Mouse (Mus musculus) thymus, postnatal 25 days (tissue): Measurements from ENCODE around the gene Nes.

Experiments used
- DNase-seq: peaks from one replicate; pipeline ENCODE4 v3.0.0; 2022

The Nes gene

DNA sequence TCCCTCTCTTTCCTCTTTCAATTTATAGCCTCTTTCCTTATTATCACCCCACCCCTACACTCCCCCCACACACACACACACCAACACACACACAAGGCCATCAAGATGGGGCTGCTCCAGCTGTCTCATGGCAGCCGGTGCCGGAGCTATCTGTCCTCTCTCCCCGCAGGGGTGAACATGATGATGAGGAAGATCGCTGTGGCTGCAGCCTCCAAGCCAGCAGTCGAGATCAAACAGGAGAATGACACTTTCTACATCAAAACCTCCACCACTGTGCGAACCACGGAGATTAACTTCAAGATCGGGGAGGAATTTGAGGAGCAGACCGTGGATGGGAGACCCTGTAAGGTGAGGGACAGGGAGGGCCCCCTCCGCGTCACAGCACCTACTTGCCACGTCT lies 18.9 kb upstream of the Nes start:
- no peak for DNase-seq

DNA sequence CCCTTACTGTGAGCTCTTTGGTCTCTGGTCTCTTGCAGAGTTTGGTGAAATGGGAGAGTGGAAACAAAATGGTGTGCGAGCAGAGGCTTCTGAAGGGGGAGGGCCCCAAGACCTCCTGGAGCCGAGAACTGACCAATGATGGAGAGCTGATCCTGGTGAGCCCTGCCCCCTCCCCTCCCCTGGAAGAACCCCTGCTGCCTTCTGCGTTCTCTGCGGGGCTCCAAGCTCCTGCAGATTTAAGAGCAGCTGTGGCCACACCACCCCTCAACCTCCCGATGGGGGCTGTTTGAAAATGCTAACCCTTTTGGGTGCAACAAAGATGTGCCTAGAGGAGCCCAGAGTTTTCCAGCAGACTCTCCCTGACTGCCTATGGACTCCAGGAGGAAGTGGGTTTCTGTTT lies 18.4 kb upstream of the Nes start:
- DNase-seq, result no peak

DNA sequence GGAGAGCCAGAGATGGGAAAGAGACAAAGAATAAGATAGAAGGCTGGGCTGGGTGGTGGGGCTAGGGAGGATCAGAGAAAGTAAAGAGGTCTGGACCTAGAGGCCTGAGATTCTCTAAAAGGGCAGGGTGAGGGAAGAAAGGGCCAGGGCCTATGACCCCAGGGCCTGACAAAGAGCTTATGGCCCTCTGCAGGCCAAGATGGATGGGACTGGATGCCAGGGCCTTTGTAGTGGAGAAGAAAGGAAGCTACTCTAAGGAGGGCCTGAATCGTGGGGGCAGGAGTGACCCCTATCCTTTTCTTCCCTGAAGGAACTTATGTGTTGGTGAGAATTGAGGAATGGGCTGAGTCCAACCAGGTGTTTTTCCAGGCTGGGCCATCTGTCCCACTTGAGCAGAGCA lies 12.8 kb upstream of the Nes start:
- DNase-seq, result no peak

DNA sequence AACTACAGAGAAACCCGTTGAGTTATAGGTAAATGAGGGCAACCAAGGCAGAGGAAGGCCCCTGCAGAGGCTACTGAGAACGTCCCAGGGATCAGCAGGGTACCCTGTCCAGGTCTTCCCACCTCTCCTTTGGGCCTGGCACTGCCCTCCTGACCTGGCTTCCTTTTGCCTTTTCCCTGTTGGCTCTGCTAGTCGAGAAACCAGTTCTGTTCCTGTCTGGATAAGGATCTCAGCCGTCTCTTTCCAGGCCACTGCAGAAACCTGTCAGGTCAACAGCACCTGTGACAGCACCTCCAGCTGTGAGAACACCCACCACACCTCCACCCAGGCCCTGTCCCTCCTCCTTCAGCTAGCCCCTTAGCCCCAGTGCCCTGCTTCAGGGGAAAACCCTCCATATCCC lies 12.4 kb upstream of the Nes start:
- no peak for DNase-seq

DNA sequence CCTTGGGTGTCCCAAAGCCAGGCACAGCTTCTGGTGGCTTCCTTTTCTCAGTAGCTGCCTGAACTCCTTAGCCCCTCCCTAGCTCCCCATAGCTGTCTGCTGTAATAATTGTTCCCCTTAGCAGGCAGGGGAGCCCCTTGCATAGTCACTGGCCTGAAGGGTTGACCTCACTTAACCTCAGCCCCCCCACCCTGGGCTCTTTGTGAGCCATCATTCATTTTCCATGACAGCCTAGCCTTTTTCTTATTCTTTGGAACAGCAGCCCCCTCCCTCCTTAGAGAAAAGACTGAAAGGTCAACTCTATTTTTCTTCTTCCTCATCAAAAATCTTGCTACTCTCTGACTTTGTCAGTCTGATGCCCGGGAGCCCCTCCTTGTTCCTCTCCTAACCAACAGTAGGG lies 11.9 kb upstream of the Nes start:
- DNase-seq, result no peak

DNA sequence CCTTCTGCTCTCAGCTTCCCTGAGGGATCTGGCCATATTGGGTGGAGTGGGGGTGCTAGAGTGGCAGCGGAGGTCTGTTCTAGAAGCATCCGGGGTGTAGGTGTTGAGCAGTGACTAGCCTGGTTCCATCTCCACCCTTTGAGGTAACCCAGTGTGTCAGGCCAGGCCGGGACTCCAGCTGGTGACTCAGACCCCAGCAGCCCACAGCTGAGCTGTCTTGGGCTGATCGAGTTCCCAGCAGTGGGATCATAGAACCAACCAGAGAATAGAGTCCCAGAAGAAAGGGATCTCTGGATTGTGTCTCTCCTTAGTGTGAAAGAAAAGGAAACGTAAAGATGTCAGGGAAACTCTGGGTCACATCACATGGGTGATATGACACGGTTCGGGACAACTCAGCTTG lies 11.5 kb upstream of the Nes start:
- no peak for DNase-seq

DNA sequence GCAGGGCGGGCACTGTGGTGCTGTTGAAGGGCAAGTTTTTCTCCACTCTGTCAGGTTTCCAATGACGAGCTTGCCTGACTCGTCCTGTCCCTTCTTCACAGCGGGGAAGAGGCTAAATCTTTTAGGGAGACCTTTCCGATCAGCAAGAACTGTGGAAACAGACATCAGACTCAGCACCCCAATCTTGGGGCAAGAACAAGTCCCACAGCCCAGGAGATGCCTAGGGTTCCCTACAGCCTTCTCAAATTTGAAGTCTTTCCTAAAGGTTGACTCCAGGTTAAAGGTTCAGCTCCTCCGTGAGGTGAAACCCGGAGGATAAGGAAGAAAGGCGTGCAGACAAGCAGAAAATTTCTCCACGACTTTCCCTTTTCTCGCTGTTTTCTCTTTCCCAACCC lies 10.7 kb upstream of the Nes start:
- DNase-seq, result no peak

DNA sequence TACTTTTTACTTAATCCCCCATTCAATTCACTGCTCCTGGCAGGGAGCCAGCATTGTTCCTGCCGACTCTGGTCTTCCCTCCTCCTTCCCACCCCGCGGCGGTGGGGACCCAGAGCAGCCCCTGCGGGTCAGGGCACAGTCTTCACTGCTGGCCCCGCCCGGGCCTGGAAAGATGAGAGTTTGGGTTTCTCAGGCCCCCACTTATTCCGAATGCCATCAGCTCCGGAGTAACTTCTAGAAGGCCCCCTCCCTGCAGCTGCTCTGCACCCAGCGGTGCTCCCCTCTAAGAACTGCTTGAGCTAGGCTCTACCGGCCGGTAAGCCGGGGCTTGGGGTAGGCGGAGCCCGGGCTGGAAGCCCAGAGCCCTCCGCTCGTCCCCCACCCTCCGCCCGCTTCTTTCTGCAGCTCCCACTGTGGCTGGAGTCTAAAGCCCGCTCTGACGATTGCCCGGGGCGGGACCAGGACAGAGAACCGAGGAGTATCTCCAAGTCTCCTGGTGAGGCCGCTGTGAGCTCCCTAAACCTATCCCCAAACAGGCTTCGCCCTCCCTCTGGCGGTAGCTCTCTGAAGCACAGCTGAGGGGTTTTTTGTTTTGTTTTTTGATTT lies 10.2 kb upstream of the Nes start:
- peak; percentile 70 for DNase-seq

DNA sequence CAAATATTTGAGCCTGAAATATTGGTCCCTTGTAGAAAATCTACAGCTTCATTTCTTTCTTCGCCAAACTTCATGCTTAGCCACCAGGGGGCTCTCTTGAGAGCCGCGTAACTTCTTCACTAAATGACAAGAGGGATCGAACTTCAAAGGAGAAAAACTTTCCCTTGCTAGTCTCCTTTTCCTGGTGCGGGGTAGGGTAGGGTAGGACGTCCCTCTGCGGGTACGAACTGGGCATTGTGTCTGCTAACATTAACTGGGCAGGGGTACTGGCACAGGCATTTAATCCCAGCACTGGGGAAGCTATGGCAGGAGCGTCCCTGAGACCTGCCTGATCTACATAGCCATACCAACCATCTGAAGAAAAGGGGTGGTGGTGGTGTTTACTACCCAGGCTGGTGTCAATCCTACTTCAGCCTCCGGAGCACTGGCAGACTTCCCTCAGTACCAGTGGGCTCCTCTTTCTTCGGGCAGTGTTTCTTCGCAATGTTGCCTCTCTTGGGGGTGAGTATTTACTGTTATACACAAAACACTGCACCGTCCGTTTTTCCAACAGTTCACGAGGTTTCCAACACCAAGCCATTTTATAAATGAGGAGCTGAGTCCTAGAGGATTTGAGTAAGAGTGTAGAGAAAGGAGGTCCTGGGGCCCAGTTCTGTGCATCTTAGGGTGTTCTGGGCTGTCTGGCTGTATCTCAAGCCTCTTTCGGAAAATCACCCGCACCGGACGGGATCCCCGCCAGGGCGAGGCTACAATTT lies 517 bp upstream of the Nes start:
- peak; percentile 56 for DNase-seq

DNA sequence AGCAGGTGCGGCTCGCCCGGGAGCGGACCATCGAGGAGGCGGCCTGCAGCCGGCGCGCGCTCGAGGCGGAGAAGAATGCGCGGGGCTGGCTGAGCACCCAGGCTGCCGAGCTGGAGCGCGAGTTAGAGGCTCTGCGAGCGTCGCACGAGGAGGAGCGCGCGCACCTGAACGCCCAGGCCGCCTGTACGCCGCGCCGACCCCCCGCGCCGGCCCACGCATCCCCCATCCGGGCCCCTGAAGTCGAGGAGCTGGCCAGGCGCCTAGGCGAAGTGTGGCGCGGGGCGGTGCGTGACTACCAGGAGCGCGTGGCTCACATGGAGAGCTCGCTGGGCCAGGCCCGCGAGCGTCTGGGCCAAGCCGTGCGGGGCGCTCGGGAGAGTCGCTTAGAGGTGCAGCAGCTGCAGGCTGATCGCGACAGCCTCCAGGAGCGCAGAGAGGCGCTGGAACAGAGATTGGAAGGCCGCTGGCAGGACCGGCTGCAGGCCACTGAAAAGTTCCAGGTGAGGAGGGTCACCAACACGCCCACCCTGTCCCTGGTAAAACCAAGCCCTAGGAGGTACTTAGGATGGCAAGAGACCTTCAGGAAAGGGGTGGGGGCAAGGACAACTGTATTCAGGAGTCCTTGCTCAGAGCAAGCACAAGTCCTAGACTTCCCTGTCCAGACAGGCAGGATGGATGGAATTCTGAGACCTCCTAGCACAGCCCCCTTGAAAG lies 768 bp downstream of the Nes start:
- no peak for DNase-seq

DNA sequence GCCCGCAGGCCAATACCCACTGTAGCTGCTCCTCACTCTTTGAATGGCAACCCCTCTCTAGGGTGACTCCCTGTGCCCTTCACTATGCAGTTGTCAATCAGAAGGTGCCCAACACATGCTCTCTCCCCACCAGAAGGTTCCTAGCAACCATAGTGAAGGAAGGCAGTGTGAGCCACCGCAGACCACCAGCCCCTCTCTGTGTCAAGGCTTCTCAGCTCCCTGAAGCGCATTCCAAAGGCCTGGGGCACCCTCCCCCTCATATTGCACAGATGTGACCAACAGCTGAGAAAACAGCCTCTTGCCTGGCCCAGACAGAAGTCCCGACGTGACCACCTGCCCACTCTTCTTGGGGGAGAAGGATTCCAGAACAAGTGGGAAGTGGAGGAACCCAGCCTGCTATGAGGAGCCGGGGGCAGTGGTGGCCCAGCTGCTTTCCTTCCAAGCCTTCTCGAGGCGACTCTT lies 1.4 kb downstream of the Nes start:
- DNase-seq, result no peak

DNA sequence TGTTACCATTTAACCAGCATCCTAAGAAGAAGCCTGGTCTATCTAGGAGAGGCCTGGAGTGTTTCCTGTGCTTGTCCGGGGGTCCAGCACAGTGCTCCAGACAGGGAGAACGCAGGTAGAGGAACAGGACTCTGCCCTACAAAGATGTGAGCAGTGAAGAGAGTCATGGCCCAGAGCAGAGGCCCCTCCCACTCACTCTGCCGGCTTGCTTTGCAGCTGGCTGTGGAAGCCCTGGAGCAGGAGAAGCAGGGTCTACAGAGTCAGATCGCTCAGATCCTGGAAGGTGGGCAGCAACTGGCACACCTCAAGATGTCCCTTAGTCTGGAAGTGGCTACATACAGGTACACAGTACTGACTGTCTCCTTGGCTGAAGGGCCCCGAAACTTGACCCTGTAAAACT lies 1.9 kb downstream of the Nes start:
- no peak for DNase-seq

DNA sequence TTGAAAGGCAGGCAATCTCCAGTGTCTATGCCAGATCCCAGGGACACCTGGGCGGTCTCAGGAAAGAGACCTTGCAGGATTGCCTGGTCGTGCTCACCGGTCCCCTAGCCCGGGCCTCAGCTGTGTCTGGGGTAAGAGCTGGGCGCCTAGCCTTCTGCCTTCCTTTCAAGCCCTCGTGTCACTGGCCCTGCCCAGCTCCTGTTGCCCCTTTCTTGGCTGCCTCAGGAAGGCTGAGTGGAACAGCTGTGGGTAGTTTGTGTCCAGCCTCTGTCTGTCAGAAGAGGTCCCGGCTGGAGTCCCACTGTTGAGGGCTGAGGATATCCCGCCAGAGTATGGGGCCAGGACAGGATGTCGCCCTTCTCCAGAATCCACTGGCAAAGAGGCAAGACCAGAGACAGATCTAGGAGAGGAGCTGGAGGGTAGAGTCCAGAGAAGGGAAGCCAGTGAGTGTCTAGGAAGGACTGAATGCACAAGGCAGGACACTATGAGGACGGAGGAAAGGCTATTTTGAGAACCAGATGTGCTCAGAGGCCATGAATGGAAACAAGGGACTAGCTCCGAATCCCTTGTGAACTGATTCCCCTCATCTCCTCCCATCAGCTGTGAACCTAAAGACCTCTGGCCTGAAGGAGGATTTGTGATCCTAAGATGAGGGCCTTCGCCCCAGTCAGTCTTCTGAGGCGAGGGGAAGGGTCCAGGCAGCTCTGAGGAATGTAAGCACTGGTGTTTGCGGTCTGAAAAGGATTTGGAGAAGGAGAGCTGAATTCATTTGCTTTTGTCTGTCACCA lies 2.9 kb downstream of the Nes start:
- no peak for DNase-seq

DNA sequence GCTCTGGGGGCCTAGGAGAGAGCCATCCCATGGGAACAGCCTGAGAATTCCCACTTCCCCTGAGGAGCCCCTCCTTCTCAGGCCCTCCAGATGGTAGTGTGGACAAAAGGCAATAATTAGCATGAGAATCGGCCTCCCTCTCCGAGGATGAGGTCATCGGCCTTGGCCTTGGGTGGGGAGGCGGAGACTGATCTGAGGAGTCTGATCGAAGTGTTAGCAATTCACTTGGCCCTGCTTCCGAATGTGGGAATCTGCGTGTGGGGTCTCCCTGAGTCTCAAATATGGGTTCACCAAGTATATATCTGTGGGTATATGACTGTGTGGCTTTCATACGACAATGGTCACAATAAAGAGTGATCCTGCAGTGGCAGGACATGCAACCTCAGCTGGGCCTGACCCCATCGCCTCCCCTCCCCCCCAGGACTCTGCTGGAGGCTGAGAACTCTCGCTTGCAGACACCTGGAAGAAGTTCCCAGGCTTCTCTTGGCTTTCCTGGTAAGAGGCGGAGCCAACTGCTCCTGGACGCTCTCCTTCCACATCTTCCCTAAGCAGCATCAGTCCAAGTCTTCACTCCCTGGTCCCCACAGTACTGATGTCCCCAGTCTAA lies 3.6 kb downstream of the Nes start:
- no peak for DNase-seq

DNA sequence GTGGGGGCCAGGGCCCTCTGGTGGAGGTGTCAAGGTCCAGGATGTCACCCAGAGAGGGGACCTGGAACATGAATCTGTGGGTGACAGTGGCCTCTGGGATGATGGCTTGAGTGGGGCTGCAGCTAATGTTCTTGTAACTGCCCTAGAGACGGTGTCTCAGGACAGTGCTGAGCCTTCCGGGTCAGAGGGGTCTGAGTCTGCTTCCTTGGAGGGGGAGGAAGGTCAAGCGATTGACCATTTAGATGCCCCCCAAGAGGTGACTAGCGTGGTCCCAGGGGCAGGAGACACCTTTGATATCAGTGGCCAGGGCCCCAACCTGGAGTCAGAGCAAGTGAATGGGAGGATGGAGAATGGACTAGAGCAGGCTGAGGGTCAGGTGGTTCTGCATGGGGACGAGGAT lies 8.6 kb downstream of the Nes start:
- no peak for DNase-seq

DNA sequence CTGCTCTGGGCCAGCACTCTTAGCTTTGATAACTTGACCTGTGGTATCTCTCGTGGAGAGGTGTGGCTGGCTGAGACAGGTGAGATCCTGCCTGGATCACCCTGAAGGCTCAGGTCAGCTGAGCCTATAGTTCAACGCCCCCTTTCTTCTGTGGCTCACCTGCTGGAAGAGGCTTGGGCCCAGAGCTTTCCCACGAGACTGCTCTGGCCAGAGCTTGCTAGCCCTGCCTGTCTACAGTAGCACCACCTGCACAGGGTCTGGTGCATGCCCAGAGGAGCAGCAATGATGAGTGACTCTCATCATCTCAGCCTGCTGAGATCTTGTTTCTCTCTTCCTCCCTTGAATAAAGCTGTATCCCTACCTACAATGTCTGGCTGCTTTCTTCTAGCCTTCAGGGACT lies 9.2 kb downstream of the Nes start:
- DNase-seq, result no peak

DNA sequence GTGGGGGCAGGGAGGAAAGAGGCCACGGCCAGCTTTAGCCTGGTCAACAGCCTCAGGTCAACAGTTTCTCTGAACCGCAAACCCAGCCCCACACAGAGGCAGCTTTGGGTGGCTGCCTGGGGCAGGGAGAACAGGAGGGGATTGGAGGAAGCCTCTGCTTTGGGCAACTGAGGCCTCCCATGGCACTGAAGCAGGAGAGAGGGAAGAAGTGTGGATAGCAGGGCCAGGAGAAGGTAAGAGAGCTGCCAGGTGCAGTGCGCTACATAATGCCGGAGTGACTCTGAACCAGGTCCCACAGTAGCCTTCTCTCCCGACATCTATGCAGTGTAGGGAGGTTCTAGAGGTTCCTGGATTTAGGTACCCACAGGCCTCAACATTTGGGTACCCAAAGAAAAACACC lies 9.8 kb downstream of the Nes start:
- DNase-seq, result no peak

DNA sequence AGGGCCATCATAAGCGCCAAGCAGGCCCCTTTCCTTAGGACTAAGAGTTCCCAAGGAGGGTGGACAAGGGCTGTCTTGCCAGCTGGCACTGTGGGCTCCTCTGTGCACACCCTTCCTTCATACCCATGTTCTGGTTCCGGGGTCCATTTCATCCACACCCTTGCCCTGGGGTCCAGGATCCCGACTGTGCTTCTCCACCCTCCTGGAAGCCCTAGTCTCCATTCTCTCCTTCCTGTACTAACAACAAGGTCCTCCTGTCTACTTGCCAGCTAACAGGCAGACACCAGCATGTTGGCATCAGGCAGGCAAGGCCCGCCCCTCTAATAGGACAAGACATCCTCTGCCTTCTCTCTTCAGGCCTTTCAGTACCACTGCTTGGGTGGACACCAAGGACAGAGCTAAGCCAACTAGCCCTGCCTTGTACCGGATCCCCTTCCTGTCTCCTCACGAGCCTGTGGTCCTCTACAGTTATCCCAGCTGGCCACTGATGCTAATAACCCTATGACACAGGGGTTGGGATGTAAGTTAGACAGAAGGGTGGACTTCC lies 10.4 kb downstream of the Nes start:
- DNase-seq, result no peak

DNA sequence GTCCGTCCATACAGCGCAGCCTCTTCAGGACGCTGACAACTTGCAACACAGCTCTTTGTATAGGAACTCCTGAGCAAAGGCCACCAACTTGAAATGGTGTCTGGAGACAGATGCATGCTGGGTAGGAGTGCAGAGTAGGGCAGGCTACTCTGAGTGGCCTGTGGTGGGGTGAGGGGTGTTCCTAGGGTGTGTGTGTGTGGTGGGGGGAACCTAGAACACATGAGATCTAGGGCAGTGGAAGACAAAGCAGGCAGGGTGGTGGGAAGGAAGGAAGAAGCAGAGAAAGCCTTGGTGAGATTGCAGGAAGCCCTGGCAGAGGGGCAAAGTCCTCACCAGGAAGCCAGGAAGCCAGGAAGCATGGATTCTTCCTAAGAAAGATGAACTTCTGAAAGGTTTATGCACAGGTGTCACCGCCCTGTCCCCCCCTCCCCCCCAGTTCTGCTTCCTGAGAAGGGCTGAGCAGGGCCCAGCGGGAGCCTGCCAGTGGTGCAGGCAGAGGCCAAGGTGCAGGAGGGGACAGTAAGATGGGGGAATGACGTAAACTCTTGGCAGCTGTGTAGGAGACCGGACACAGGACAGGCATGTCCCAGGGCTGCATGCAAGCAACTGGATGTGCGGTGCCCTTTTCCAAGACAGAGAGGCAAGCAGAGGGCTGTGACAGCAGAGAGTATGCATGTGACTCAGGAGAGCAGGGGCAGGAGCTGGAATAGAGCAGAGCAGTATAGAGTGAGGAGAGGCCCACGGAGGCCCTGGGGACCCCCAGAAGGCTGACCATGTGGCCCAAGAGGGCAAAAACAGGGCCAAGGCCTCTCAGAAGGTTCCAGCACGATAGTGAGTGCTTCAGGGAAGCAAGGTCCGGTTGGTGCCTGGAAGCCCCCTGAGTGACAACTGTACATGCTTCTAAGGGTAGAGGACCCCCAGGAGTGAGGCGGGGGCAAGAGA lies 11.3 kb downstream of the Nes start:
- no peak for DNase-seq

DNA sequence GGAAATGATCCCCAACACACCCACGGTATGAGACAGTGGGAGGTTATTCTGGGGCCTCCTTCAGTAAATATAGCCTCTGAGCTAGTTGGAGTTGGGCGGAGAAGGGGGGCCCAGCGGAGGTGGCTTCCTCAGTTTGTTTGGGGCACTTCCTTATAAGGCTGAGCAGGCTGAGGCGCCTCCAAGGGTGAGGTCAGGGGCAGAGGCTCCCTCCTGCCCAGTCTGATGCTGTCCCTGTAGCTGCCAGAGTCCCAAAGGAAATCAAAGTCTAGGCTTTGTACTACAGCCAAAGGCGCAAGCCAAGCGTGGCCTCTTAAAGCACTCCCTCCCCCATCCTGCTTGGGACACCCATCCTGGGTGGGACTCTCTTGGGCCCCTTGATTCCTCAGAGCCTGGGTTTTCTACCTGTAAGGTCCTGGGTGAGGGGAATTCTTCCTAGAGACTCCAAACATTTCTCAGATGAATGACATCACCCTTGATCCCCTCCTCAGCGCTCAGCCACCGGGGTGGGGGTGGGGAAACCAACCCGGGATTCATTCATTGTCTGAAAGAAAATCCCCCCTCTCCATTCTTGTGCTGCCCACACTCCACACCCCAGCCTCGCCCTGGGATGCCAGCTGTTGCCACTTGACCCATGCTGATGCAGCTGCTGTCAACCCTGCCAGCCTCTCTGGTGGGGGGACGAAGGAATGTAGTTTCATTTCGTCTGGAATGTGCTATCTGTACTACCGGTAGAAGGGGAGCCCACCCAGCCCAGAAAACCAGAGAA lies 12.1 kb downstream of the Nes start:
- no peak for DNase-seq

DNA sequence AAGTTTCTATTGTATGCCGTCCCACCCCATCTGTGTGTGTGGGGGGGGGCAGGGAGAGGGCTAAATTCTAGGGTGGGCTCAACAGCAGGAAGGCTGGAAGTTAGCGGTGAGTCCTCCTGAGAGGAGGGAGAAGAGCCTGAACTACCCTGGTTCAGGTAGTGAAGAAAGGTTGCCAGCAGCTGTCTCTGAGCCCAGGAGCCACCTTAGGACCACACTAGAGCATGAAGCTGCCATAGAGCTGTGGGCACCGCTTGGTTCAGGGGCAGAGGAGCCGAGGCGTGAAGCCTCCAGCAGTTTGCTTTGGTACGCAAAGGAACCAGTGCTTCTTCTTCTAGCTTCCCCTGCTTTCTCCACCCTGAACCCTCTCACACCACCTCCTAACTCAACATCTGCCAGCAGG lies 12.7 kb downstream of the Nes start:
- DNase-seq, result no peak
